Mouse (Mus musculus): ENCODE results near the gene Ppp1r15b. TPM values are rescaled to one million over a fixed set of nuclear protein-coding genes. Genes with fewer than 3 reads are reported as not detected.
A peak's percentile ranks its signal among the peaks of the same experiment; 100 is the strongest.

Gene Ppp1r15b
- total RNA-seq (2021), result 100 to 1,000 TPM in 1 of 2 experiments, 10 to 100 TPM in 1; 95.7 to 103 TPM
- long read RNA-seq, experiment 1, full-length matches to known transcripts, result 52 of 56 reads
- long read RNA-seq, experiment 1, partial matches to known transcripts, result 0 of 56 reads
- long read RNA-seq, experiment 1, other reads (novel, unspliced or antisense), result 4 of 56 reads
- long read RNA-seq, experiment 2, full-length matches to known transcripts, result 33 of 60 reads
- long read RNA-seq, experiment 2, partial matches to known transcripts, result 0 of 60 reads
- long read RNA-seq, experiment 2, other reads (novel, unspliced or antisense), result 27 of 60 reads

DNA sequence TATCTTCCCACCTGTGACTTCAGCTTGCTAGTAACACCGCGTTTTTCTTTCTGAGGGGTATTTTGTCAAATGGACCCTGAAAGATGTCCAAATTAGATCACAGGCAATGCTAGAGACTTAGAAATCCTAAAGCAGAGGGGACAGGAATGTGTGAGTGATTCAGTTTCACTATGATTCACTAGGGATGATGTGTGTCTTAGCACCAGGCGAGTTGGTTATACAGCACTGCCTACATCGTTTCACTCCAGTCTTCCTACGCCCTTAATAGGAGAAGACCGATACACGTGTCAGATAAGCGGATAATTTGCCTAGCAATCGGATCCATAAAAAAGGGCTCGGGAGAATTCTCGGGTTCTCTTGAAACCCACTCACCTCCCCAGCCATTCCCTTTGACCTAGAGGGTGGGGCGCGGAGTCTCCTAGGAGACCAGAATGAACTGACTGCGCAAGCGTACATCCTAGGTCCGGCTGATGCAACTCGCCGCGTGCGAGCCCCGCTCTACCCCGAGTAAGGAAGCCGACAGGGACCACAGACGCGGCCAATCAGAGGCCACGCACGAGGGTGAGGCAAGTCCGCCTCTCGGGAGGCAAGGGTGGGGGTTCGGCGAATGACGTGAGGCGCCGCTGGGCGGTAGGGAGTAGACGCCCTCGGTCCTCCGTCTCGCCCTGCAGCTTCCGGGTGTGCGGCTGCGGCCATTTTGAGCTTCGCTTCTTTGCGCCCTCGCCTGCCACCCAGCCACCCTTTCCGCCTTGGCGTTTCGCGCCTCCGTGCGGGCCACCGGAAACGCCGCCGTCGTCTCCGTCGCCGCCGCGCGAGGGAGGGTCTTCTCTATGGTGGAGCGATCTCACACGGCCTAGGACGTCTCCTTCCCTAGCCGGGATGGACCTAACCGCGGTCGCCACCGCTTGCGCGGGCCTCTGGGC is at the start of gene Ppp1r15b:
Gene Ppp1r15b (plus strand): TSS at position 506 of the 923 bp plus-strand sequence.
- DNase-seq (ENCODE audit: low spot score in 2 of 2), result peak; percentile 94

DNA sequence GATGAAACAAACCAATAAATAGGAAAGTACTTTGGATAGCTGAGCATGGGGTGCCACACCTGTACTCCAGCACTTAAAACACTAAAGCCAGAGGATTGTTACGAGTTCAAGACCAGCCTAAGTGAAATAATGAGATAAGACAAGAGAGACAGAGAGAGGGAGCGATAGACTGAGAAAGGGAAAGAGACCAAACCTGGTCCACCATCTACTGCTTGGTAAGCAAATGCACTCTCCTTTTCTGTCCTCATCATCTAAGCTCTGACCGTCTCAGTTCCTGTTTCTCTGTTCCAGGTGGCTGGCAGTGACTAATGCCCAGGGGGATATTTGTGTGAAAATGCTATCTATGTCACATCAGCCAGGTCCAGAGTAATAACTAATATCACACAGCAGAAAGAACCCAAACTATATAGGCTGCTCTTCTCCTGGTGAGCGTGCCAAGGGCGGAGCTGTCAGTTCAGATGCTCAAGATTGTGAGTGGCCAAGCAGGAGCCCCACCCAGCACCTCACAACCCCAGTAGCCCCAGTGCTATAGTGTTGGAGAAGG is 47.9 kb upstream of the Ppp1r15b start:
- DNase-seq (ENCODE audit: low spot score in 2 of 2), result no peak

DNA sequence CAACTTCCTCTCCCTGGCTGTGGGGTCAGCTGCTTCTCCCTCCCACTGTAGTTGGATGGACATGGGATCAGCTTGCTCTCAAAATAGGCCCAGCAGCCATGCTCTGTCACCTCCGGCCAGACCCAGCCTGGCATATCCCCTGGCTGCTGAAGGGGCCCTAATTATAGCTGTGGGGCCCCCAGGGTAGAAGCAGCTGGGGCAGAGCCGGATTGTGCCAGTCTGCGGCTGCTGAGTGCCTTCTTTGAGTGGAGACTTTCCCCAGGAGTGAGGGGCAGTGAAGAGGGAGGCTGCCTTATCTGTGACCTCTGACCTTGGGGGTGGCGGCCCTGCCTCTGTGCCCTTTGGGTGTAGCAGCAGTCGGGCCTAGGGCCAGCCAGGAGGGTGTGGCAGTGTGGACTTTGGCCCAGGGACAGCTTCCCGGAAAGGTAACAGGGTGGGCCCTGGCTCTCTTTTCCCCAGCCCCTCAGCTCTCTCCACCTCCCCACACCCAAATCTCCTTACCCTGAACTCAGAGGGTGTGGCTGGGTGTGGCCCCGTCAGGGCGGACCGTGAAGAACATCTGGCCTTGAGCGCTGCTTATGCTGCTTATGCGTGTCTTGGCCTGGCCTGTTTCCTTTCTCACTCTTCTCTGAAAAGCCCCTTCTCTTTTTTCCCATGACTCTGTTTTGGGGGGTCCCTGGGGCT is 46.9 kb upstream of the Ppp1r15b start:
- DNase-seq (ENCODE audit: low spot score in 2 of 2), result no peak

DNA sequence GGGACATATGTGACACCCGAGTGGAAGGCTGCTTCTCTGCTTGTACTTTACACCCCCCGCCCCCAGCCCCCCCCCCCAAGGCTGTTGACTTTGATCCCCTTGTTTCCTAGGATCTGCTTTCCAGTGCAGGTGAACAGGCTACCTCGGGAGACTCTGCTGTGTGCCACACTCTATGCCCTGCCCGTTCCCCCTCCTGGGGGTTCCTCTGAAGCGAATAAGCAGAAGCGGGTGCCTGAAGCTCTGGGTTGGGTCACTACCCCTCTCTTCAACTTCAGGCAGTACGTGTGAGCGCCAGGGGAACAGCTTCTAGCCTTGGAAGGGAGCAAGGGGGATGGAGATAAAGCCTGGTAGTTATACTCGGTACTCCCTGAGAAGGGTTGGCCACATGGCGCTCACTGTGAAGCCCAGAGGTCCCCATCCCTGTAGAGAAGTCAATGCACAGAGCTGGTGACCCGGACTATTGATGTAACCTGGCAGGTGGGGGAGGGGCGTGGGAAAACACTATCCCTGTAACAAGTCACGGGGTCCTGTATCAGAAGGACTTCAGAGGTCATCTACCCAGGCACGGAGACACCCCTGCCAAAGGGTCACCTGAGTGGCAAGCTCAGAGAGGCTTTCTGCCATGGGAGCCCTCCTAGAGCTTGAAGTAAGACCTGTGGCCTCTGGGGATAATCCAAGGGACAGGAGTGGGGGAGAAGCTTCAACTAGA is 46.1 kb upstream of the Ppp1r15b start:
- no peak for DNase-seq (ENCODE audit: low spot score in 2 of 2)

DNA sequence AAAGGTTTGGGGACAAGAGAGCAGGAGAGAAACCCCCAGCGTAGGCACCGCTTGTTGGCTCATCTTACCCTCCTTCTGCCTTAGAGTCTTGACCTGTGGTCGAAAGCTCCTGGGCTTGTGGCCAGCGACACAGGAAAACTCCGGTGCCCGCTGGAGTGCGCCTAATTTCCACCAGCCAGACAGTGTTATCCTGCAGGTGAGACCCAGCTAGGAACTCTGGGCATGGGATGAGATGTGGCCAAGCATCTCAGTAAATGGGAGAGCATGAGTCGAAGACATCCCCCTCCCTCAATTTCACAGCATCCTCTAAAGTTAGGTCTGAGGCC is 45.6 kb upstream of the Ppp1r15b start:
- DNase-seq (ENCODE audit: low spot score in 2 of 2), result no peak

DNA sequence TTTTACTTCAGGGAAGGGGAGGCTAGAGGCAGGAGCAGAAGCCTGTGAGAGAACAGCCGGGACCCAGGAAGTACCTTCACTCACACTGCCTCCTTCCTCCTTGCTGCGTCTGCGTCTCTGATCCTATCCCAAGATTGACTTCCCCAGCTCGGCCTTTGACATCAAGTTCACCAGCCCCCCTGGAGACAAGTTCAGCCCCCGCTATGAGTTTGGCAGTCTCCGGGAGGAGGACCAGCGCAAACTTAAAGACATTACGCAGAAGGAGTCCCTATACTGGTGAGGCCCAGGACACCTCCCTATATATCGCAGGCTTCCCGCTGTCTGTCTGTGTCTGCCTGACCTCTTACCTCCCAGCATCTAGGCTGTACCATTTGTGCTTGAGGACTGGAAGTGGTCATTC is 44.1 kb upstream of the Ppp1r15b start:
- no peak for DNase-seq (ENCODE audit: low spot score in 2 of 2)

DNA sequence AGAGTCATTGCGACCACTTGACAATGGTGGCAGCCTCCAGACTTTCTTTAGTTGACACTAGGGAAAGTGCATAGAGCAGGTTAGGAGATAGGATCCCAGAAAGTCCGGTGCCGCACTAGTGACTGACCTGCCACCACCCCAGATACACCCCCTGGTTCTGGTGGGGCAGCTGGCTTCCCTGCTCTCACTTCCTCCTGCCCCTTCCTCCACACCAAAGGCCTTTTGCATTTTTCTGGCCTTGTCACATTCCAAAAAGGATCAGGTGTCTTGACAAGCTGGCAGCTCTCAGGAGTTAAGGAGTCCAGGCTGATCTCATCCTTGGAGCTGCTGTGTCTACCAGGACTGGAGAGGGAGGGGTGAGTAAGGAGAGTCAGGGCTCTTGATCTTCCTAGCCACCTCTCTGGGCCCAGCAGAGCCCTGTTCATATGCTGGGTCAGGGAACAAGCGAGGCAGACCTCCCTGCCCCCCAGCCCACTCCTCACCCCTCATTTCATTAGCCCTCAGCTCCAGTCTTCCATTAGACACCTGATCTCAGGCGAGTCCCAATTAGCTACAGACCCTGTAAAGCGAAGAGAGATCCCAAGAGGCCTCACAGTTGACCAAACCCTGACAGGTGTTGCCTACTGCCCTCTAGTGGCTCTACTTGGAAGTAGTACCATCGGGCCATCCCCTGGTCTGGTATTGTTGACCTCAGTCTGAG is 43.6 kb upstream of the Ppp1r15b start:
- peak; percentile 47 to 52 for DNase-seq (ENCODE audit: low spot score in 2 of 2)

DNA sequence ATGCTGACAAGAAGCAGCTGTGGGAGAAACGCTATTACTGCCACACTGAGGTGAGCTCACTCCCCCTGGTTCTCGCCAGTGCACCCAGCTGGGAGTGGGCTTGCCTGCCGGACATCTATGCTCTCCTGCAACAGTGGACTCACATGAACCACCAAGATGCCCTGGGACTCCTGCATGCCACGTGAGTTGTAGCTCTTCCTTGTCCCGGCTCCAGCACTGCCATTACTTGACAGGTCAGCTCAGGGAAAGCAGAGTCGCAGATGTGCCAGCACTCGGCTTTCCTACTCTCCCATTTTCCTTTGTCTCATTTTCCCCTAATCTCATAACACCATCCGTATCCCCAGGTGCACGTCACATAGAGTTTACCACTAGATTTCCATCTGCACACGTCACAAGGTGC is 42.7 kb upstream of the Ppp1r15b start:
- DNase-seq (ENCODE audit: low spot score in 2 of 2), result no peak

DNA sequence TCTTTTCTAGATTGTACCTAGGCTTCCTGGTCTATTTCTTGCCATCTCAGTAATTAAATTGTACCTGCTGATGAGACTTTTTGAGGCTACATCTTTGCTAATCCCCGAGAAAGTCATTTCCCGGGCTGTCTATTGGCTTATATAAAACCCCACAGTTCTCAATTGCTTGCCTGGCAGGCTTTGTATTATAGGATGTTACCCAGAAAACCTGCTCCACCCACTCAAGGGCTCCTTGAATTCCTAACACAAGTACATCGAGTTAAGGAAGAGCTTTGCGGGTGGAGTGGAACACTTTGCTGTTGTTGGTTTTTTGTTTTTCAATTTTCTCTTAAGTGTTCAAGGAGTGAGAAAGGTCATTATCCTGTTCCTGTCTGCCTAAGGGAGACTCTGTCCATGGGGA is 41.5 kb upstream of the Ppp1r15b start:
- DNase-seq (ENCODE audit: low spot score in 2 of 2), result no peak

DNA sequence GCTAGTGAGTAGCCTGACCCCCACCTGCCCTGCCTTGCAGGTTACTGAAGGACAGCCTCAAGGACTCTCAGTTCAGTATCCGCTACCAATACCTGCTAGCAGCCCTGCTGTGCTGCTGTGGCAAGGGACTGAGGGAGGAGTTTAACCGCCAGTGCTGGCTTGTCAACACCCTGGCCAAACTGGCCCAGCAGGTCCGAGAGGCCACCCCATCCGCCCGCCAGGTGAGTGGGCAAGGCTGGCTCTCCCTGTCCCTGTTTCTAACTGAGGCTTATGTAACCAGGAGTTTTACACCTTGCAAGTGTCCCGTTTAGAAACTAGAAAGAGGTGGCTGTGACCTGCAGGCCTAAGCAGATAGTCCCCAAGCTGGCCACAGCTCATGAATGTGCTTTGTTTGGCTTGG is 40.3 kb upstream of the Ppp1r15b start:
- no peak for DNase-seq (ENCODE audit: low spot score in 2 of 2)

DNA sequence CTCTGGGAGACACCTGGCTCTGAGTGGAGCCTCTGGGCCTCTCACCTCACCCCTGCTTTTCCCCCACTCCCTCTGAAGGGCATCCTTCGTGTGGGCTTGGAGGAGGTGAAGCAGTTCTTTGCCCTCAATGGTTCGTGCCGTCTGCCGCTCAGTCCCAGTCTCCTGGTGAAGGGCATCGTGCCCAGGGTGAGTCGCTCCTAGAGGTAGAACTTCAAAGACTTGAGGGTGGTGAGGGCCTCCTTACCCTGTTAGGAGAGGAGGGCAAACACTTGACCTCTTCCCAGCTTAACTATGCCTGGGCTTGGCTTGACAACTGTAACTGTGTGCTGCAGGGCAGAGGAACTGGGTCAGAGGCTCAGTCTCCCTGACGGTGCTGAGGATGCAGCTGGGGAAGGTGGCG is 39.5 kb upstream of the Ppp1r15b start:
- no peak for DNase-seq (ENCODE audit: low spot score in 2 of 2)

DNA sequence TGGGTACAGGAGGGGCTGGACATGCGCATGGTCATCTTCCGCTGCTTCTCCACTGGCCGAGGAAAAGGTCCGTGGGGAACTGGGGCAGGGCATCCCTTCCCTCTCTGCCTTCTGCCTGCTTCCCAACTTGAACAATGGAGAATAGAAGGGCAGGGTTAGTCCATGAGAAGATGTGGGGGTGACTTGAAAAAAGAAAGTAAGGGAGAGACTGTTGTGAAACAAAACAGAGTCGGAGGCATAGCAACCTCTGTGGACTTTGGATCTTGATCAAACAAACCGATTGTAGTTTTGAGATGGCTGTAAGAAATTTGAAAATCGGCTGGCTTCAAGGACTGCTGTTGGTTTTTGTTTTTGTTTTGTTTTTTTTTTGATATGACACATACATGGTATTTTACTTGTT is 37.2 kb upstream of the Ppp1r15b start:
- DNase-seq (ENCODE audit: low spot score in 2 of 2), result no peak

DNA sequence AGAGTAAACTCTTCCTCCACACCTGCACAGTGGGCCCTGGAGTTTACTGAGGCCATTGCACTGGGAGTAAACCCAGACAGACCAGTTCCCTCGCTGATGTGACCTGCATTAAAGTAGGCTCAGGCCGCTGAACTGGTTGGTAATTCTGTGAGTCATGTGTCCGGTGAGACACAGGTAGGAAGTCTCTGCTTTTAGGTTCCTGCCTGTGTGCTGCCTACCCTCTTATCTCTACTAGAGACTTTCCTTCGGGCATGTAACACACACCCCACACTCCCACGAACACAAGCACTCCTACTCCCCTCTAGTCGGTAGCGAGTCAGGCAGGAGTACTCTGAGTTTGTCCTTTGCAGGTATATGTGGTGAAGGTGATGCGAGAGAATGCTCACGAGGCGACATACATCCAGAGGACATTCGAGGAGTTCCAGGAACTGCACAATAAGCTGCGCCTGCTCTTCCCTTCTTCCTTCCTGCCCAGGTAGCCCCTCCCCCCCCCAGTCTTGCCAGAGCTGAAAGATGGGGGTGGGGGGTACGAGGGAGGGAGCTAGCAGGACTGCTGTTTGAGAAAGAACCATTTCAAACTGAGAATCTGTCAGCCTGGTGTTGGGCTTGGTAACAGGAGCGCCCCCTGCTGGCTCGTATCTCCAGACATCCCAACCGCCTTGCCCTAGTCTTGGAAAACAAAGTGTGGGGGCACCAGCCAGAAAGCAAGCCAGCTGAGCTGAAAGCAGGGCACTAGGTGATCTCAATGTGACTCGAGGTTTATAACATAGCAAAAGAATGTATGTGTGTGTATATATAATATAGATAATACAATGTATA is 29.8 kb upstream of the Ppp1r15b start:
- DNase-seq (ENCODE audit: low spot score in 2 of 2), result peak; percentile 74 to 77

DNA sequence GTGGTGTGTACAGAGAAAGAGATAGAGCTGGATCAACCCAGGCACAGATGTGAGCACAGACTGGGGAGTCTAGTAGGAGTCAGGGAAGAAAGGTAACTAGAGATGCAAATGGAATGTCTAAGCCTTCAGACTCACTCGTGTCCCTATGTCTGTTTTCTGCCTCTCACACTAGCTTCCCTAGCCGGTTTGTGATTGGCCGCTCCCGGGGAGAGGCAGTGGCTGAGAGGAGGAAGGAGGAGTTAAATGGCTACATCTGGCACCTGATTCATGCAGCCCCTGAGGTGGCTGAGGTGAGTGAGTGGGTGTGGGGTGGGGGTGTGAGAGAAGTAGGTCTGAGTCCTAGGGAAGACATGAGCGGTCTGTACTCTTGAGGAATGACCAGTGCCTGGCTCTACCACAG is 28.8 kb upstream of the Ppp1r15b start:
- no peak for DNase-seq (ENCODE audit: low spot score in 2 of 2)

DNA sequence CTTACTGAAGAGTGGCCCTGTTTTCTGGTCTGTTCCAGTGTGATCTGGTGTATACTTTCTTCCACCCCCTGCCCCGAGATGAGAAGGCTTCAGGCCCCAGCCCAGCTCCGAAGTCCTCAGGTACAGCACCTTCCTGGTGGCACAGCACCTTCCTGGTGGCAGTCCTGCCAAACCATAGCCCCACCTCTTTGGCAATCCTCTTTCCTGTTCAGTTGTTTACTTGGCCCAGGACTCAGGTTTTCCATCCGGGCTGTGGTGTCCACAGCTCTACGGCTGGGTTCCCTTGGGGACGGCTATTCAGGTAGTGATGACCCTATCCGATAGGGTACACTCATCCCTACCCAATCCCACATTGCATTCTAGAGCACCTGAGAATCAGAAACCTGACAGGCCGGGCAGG is 27.6 kb upstream of the Ppp1r15b start:
- DNase-seq (ENCODE audit: low spot score in 2 of 2), result no peak

DNA sequence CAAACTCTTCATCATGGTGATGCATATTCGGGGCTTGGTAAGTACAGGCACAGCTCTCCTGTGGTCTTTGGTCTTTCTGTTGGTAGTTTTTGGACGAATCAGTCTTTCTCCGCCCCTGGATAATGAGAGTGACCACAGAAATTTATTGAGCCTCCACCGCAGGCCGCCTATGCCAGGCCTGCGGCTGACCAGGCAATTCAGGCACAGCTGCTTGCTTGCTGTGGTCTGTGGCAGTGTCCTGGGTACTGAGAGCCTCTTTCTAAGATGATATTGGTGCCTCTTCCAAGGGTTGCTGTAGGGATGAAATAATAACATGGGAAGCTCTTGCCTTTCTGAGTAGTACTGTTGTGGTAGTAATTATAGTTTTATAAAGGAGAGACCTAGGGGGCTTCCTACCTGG is 27.1 kb upstream of the Ppp1r15b start:
- no peak for DNase-seq (ENCODE audit: low spot score in 2 of 2)

DNA sequence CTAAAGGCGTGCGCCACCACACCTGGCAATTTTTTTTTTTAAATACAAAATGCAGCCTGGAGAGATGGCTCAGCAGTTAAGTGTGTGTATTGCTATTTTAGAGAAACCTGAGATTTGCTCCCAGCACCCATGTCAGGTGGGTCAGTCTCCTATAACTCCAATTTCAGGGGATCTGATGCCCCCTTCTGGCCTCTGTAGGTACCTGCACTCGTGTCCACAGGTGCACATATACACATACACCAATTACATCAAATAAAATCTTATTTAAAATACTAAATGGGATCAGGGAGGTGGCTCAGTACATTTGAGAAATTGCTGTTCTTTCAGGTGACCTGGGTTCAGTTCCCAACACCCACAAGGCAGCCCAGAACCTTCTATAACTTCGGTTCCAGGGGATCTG is 14.8 kb upstream of the Ppp1r15b start:
- DNase-seq (ENCODE audit: low spot score in 2 of 2), result no peak

DNA sequence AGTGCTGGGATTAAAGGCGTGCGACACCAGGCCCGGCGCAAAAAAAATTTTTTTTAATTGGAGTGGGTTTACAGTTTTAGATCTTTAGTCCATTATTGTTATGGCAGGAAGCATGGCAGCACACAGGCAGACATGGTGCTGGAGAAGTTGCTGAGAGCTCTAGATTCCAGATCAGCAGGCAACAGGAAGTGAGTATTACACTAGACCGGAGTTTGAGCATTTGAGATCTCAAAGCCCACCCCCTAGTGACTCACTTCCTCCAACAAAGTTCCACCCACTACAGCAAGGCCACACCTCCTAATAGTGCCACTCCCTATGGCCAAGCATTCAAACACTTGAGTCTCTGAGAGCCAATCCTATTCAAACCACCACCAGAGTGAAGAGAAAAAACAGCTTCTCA is 12.8 kb upstream of the Ppp1r15b start:
- no peak for DNase-seq (ENCODE audit: low spot score in 2 of 2)

DNA sequence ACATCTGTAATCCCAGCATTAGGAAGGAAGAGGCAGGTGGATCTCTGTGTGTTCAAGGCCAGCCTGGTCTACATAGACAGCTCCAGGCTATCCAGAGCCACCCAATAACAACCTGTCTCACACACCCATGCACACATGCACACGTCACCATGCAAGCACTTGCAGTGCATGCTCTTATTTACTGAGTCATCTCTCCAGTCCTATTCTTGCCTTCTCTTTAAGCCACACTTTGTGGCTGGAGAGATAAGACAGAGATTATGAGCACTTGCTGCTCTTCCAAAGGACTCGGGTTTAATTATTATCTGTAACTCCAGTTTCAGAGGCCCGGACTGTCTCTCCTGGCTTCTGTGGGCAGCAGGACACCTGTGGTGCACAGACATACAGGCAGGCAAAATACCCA is 12.1 kb upstream of the Ppp1r15b start:
- no peak for DNase-seq (ENCODE audit: low spot score in 2 of 2)

Data from adrenal gland, adult 18-20 months (tissue).